In the genomic region with DNA sequence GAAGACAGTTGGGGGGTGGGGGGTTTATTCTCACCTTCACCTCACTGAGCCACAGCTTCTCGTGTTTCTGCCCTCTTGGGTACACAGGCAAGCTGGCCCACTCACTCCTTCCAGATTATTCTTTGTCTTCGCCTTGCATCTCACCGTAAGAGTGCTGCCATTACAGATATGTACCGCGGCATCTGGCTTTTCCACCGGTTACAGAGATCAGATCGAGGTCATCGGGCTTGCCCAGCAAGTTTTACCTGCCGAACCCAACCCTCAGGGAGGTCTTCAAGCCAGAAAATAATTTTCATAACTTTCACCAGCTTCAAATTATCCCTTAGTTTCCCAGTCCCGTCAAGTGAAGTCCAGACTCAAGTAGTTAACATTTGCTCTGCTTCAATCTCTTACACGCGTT, we compare ENCODE assay signal across 23 mouse cellular contexts. TPM values are rescaled to one million over a fixed set of nuclear protein-coding genes. Genes with fewer than 3 reads are reported as not detected.
A peak's percentile ranks its signal among the peaks of the same experiment; 100 is the strongest.
DNase-seq lines count a peak whose midpoint lies in the region; ATAC-seq lines count a peak whose summit lies in the region.
"Had no signal": no experiment of that assay in that cellular context is flagged by ENCODE, and none has a peak within 500 bp of the region (broad histone marks: within the 10 kb centered on the region; RNA-seq: fewer than 3 reads in every experiment).

No protein-coding gene starts in this region.

- no peak overlapping the region for H3K9ac ChIP-seq in heart, embryonic 11.5 days (ENCODE audit: low read depth, low read length)
- H3K9ac ChIP-seq: embryonic facial prominence, embryonic 12.5 days; forebrain, embryonic 13.5 days; forebrain, embryonic 15.5 days had no signal

- no peaks in the 10 kb centered on the region for H3K4me1 ChIP-seq in heart, embryonic 11.5 days (ENCODE audit: control insufficient read depth, insufficient read depth, low read length)
- H3K4me1 ChIP-seq: embryonic facial prominence, embryonic 10.5 days; embryonic facial prominence, embryonic 12.5 days; forebrain, embryonic 15.5 days had no signal

- H3K36me3 ChIP-seq in heart, embryonic 11.5 days (ENCODE audit: control insufficient read depth, insufficient read depth, low read length): no peaks in the 10 kb centered on the region
- H3K36me3 ChIP-seq: embryonic facial prominence, embryonic 10.5 days; embryonic facial prominence, embryonic 12.5 days; forebrain, embryonic 15.5 days; G1E had no signal

- no peak overlapping the region for H3K27ac ChIP-seq in heart, embryonic 11.5 days (ENCODE audit: low read depth, low read length)
- H3K27ac ChIP-seq: embryonic facial prominence, embryonic 10.5 days; embryonic facial prominence, embryonic 12.5 days; forebrain, embryonic 13.5 days; forebrain, embryonic 15.5 days had no signal

- H3K27me3 ChIP-seq in heart, embryonic 11.5 days (ENCODE audit: control insufficient read depth, insufficient read depth, low read length): no peaks in the 10 kb centered on the region
- H3K27me3 ChIP-seq: CH12.LX; embryonic facial prominence, embryonic 12.5 days; forebrain, embryonic 13.5 days; forebrain, embryonic 15.5 days; Patski had no signal

- H3K4me2 ChIP-seq in heart, embryonic 11.5 days: no peak overlapping the region
- H3K4me2 ChIP-seq: embryonic facial prominence, embryonic 12.5 days; forebrain, embryonic 13.5 days; forebrain, embryonic 15.5 days had no signal

- peak; percentile 84 for DNase-seq in heart, adult 11 months
- DNase-seq in urinary bladder, postnatal 14 days (ENCODE audit: low spot score): peak; percentile 63
- no peak for DNase-seq in urinary bladder, postnatal 10 days (ENCODE audit: low spot score)
- peak; percentile 44 to 64 for DNase-seq in urinary bladder, postnatal 36 days (ENCODE audit: low spot score in 2 of 2)
- DNase-seq: adrenal gland, adult 8-10 months; adrenal gland, postnatal 14 days; adrenal gland, postnatal 36 days; B cell, adult 2 months; cerebellum, adult 11-12 months; cerebellum, adult 2 months; cerebellum, adult 9-10 months; cerebellum, postnatal 10 days; cerebellum, postnatal 25 days had no signal

- ATAC-seq in heart, embryonic 11.5 days (replicated peaks; ENCODE audit: insufficient number of reproducible peaks, low FRiP score, low TSS enrichment): no peak
- ATAC-seq: activated CD4-positive, CD25-positive, alpha-beta regulatory T cell, adult 4 months; CD4-positive, CD25-positive, alpha-beta regulatory T cell, adult 4 months; forebrain, embryonic 13.5 days; forebrain, embryonic 15.5 days; Patski had no signal

- no peaks in the 10 kb centered on the region for H3K9me3 ChIP-seq in heart, embryonic 11.5 days (replicated peaks; ENCODE audit: control insufficient read depth, low read length)
- H3K9me3 ChIP-seq: embryonic facial prominence, embryonic 10.5 days; embryonic facial prominence, embryonic 12.5 days; forebrain, embryonic 13.5 days; forebrain, embryonic 15.5 days had no signal

- no peak overlapping the region for H3K4me3 ChIP-seq in heart, embryonic 11.5 days (ENCODE audit: low read depth, low read length)
- H3K4me3 ChIP-seq: embryonic facial prominence, embryonic 10.5 days; embryonic facial prominence, embryonic 12.5 days; forebrain, embryonic 13.5 days; forebrain, embryonic 15.5 days had no signal

- WGBS in heart, embryonic 11.5 days (ENCODE audit: insufficient replicate concordance): 86% methylated on average over 12 of the region's 12 CpGs

RNA-seq across cellular contexts. Expression of a gene that starts 36.8 kb away (rescaled TPM):
- 19.5 and 25.5 TPM in 2 replicates for polyA plus RNA-seq in heart, embryonic 11.5 days (2014; fragmentation: Nextera tagmentation; extraction: Ambion mirVana)
